Mouse (Mus musculus) CH12.LX (cell line): ENCODE results near the gene Pram1. TPM values are rescaled to one million over a fixed set of nuclear protein-coding genes. Genes with fewer than 3 reads are reported as not detected.

Source experiments
- DNase-seq: peaks from one replicate; pipeline ENCODE4 v3.0.0-alpha.2; 2013; ENCODE audit errors: extremely low read depth
- H3K27ac ChIP-seq: 2 replicates; pipeline ENCODE4 v1.5.1; 2012; ENCODE audit warnings: low read depth, mild to moderate bottlenecking, control low read depth, moderate library complexity; ENCODE audit not compliant: insufficient read depth
- H3K27me3 ChIP-seq: replicated peaks from 2 replicates; pipeline ENCODE3; 2012; ENCODE audit warnings: inconsistent platforms
- H3K36me3 ChIP-seq, 2 experiments: replicated peaks in 1 of 2; 2 replicates each; pipeline versions ENCODE3 to v1.6.1; 2012; ENCODE audit warnings: inconsistent platforms in 1 of 2, low read length in 1 of 2, mild to moderate bottlenecking in 1 of 2, mixed read lengths in 1 of 2, moderate library complexity in 1 of 2; ENCODE audit not compliant: control insufficient read depth in 1 of 2, insufficient read depth in 1 of 2
- H3K4me1 ChIP-seq, 2 experiments: 2 replicates each; pipeline ENCODE4 v1.6.1; 2012; ENCODE audit warnings: inconsistent platforms in 1 of 2, moderate library complexity in 1 of 2; ENCODE audit not compliant: insufficient read depth in 2 of 2, control insufficient read depth in 1 of 2
- H3K4me2 ChIP-seq: 2 replicates; pipeline ENCODE4 v1.6.1; 2012; ENCODE audit warnings: low read depth, mild to moderate bottlenecking, control low read depth; ENCODE audit not compliant: poor library complexity, insufficient read depth, severe bottlenecking
- H3K4me3 ChIP-seq, 3 experiments: fragments of 150-350 bp in 1 of 3; sonication (generic) in 1 of 3; replicated peaks in 1 of 3; 2 replicates each; pipeline versions ENCODE3 to v1.5.1; 2011 to 2012; ENCODE audit warnings: low read depth in 2 of 3, low read length in 2 of 3, mild to moderate bottlenecking in 2 of 3, moderate library complexity in 2 of 3, control low read depth in 1 of 3, improper control_type of control experiment in 1 of 3, inconsistent platforms in 1 of 3, mixed read lengths in 1 of 3; ENCODE audit not compliant: poor library complexity in 1 of 3
- H3K79me2 ChIP-seq: replicated peaks from 2 replicates; pipeline ENCODE4 v1.6.1; 2012; ENCODE audit warnings: mild to moderate bottlenecking, moderate library complexity; ENCODE audit not compliant: control insufficient read depth, poor library complexity, insufficient read depth, severe bottlenecking; ENCODE audit errors: extremely low read depth
- H3K9ac ChIP-seq: 2 replicates; pipeline ENCODE4 v1.6.1; 2012; ENCODE audit warnings: low read depth, mild to moderate bottlenecking, control low read depth, moderate library complexity; ENCODE audit not compliant: insufficient read depth
- H3K9me3 ChIP-seq: replicated peaks from 2 replicates; pipeline ENCODE3; 2012; ENCODE audit warnings: low read length, inconsistent platforms, mixed read lengths
- CHD1 ChIP-seq: IDR thresholded peaks from 2 replicates; pipeline ENCODE4 v1.6.1; 2012; ENCODE audit warnings: low read depth, low read length, improper control_type of control experiment, inconsistent platforms
- KAT2A ChIP-seq: IDR thresholded peaks from 2 replicates; pipeline ENCODE4 v1.6.1; 2012; ENCODE audit warnings: low read length, improper control_type of control experiment, inconsistent platforms; ENCODE audit not compliant: insufficient replicate concordance
- NELFE ChIP-seq: IDR thresholded peaks from 2 replicates; pipeline ENCODE4 v1.6.1; 2011; ENCODE audit warnings: low read depth, low read length, improper control_type of control experiment
- POLR2A ChIP-seq: IDR thresholded peaks from 2 replicates; pipeline ENCODE4 v1.6.1; 2011; ENCODE audit warnings: low read depth, mild to moderate bottlenecking, improper control_type of control experiment, low read length
- POLR2AphosphoS2 ChIP-seq: IDR thresholded peaks from 2 replicates; pipeline ENCODE4 v1.6.1; 2011; ENCODE audit warnings: low read depth, low read length, improper control_type of control experiment
- RAD21 ChIP-seq: IDR thresholded peaks from 2 replicates; pipeline ENCODE4 v1.6.1; 2011; ENCODE audit warnings: low read depth, mild to moderate bottlenecking, low read length, improper control_type of control experiment, moderate library complexity
- UBTF ChIP-seq: IDR thresholded peaks from 2 replicates; pipeline ENCODE4 v1.6.1; 2012; ENCODE audit warnings: low read depth, mild to moderate bottlenecking, inconsistent platforms, low read length, improper control_type of control experiment, moderate library complexity
- USF1 ChIP-seq: IDR thresholded peaks from 2 replicates; pipeline ENCODE4 v1.6.1; 2014; ENCODE audit warnings: low read depth, mild to moderate bottlenecking, inconsistent platforms, low read length, improper control_type of control experiment
- USF2 ChIP-seq: conservative IDR thresholded peaks from 2 replicates; pipeline ENCODE4 v1.6.1; 2011; ENCODE audit warnings: low read depth, low read length, improper control_type of control experiment
- ZKSCAN1 ChIP-seq: IDR thresholded peaks from 2 replicates; pipeline ENCODE4 v1.6.1; 2012; ENCODE audit warnings: low read depth, inconsistent platforms, low read length, improper control_type of control experiment, borderline replicate concordance
- ZMIZ1 ChIP-seq: IDR thresholded peaks from 2 replicates; pipeline ENCODE4 v1.6.1; 2012; ENCODE audit warnings: low read depth, mild to moderate bottlenecking, inconsistent platforms, low read length, improper control_type of control experiment
- dilution Hi-C: fragments of 300-500 bp; cut with MboI; formaldehyde crosslinking; loops from 2 replicates; pipeline ENCODE4 v1.14.3; 2020; ENCODE audit warnings: low sequenced_read_pairs; ENCODE audit not compliant: extremely low pct_unique_long_range_greater_than_20kb, extremely low pct_ligation_motif_present
- in situ Hi-C: fragments of 300-500 bp; cut with MboI; formaldehyde crosslinking; loops from 3 replicates; pipeline ENCODE4 v1.14.3; 2019; ENCODE audit warnings: low sequenced_read_pairs, low pct_ligation_motif_present, low pct_unique_long_range_greater_than_20kb, mixed read lengths
- polyA plus RNA-seq: library from polyadenylated mRNA; unstranded; fragments of >175 nt; gene quantifications from 2 replicates; pipeline ENCODE4 v1.2.1, GENCODE M21; 2012; ENCODE audit warnings: low read depth; ENCODE audit not compliant: insufficient read length
- total RNA-seq, 2 experiments: library from RNA; depleted of rRNA; stranded (reverse); fragments of 300-350 nt in 1 of 2; fragments of >200 nt in 1 of 2; gene quantifications; 2 replicates each; pipeline ENCODE4 v1.2.3; 2012 to 2014

Pram1 gene
- total and polyA plus RNA-seq, 3 experiments, result 0.21 to 1.1 (median 0.38) TPM

- TF ChIP-seq ZMIZ1 (peak; percentile 93), USF1 (no peak), ZKSCAN1 (no peak), USF2 (no peak), RAD21 (no peak), POLR2AphosphoS2 (peak; percentile 62), CHD1 (no peak), UBTF (no peak), NELFE (peak; percentile 93), POLR2A (peak; percentile 91)
Measured at GRCm38 (mm10) chr17:33628621-33629486, 9.0 kb upstream of the Pram1 start, which contains the start of gene Zfp414 (continued).

- Histone ChIP-seq H3K4me2 (peak overlapping the region; percentile 83), H3K4me1 (peaks cover 12 to 21% of the 10 kb centered on the region in 2 experiments), H3K27me3 (no peaks in the 10 kb centered on the region), H3K9ac (peak overlapping the region; percentile 68), H3K36me3 (peaks cover 15 to 43% of the 10 kb centered on the region in 2 experiments), H3K9me3 (no peaks in the 10 kb centered on the region), H3K4me3 (peak overlapping the region; percentile 72 to 87 (median 74)), H3K27ac (no peak overlapping the region)
- dilution Hi-C loops, result no loop called here
- no peak for TF ChIP-seq USF2
- TF ChIP-seq, all 38 proteins: peak for 0
- 0 out of 2 replicates have a peak, but pooled peaks cover 3% of the 10 kb centered on the region for H3K79me2 ChIP-seq
- no peak for DNase-seq
- in situ Hi-C loops, result no loop called here
Measured at GRCm38 (mm10) chr17:33629487-33630125, 8.2 kb upstream of the Pram1 start.

GRCm38 (mm10) chr17:33630171-33630895 is 7.5 kb upstream of the Pram1 start:
- H3K36me3 ChIP-seq, result peaks cover 15 to 50% of the 10 kb centered on the region in 2 experiments
- TF ChIP-seq KAT2A (no peak), CHD1 (no peak), ZMIZ1 (no peak)
- TF ChIP-seq, all 38 proteins: peak for 0
- no peak overlapping the region for H3K27ac ChIP-seq
- dilution Hi-C loops (no loop called here), in situ Hi-C loops (no loop called here)
- H3K4me2 ChIP-seq, result no peak overlapping the region
- DNase-seq, result no peak
- H3K27me3 ChIP-seq, result no peaks in the 10 kb centered on the region
- no peak overlapping the region for H3K4me3 ChIP-seq
- H3K9me3 ChIP-seq, result no peaks in the 10 kb centered on the region
- H3K79me2 ChIP-seq, result 0 out of 2 replicates have a peak, but pooled peaks cover 3% of the 10 kb centered on the region
- H3K9ac ChIP-seq, result no peak overlapping the region
- peaks cover 12 to 21% of the 10 kb centered on the region in 2 experiments for H3K4me1 ChIP-seq
